In genomic region chr9:56927191-56928012, GRCm38 (mm10) we compare ENCODE assay signal across 7 mouse cellular contexts. TPM values are rescaled to one million over a fixed set of nuclear protein-coding genes. Genes with fewer than 3 reads are reported as not detected.
DNase-seq lines count a peak whose midpoint lies in the region; ATAC-seq and TF ChIP-seq lines count a peak whose summit lies in the region.

No protein-coding gene starts in this region.

- H3K9ac ChIP-seq in lung, postnatal 0 days (replicated peaks; ENCODE audit: low read depth): peak overlapping the region; percentile 81

- ATAC-seq in lung, postnatal 0 days: peak; percentile 37

- no peak for TF ChIP-seq POLR2A in cortical plate, adult 2 months (IDR thresholded peaks at IDR 0.05; ENCODE audit: extremely low read depth, insufficient read depth, low read length)

- H3K9me3 ChIP-seq in heart, embryonic 10.5 days: no peaks in the 10 kb centered on the region
- no peaks in the 10 kb centered on the region for H3K9me3 ChIP-seq in lung, postnatal 0 days (ENCODE audit: low read length)

- H3K4me1 ChIP-seq in cortical plate, adult 2 months (ENCODE audit: control insufficient read depth, insufficient read depth, low read length): no peaks in the 10 kb centered on the region
- peaks cover 57% of the 10 kb centered on the region for H3K4me1 ChIP-seq in heart, embryonic 10.5 days
- H3K4me1 ChIP-seq in lung, postnatal 0 days (ENCODE audit: insufficient read depth, low read depth, low read length): peaks cover 46% of the 10 kb centered on the region

- peak; percentile 43 for DNase-seq in ZHBTc4 (ENCODE audit: low read depth, low spot score)
- DNase-seq in heart, embryonic 10.5 days (ENCODE audit: low spot score): no peak
- DNase-seq in kidney, adult 9 months: peak; percentile 56
- peak; percentile 87 for DNase-seq in lung, postnatal 0 days (ENCODE audit: low spot score)
- peak; percentile 63 for DNase-seq in retina, embryonic 14.5 days (ENCODE audit: low spot score)
- no peak for DNase-seq in left cerebral cortex, postnatal 36 days (ENCODE audit: low spot score in 2 of 2)

- peak overlapping the region; percentile 35 for H3K4me3 ChIP-seq in cortical plate, adult 2 months (ENCODE audit: insufficient read depth, low read length)
- H3K4me3 ChIP-seq in heart, embryonic 10.5 days: peak overlapping the region; percentile 79
- peak overlapping the region; percentile 72 for H3K4me3 ChIP-seq in lung, postnatal 0 days (ENCODE audit: low read depth, low read length)

- no peak; the same call in 1 of the 2 replicates for TF ChIP-seq EP300 in lung, postnatal 0 days (IDR thresholded peaks at IDR 0.05)

- no peak for TF ChIP-seq CTCF in cortical plate, adult 2 months (IDR thresholded peaks at IDR 0.05; ENCODE audit: extremely low read depth, insufficient read depth, low read length)
- no peak for TF ChIP-seq CTCF in lung, postnatal 0 days (IDR thresholded peaks at IDR 0.05)

- 0% methylated on average over 35 of the region's 35 CpGs for whole genome bisulfite sequencing in heart, embryonic 10.5 days
- under 1% methylated on average over 35 of the region's 35 CpGs for WGBS in lung, postnatal 0 days

- intact Hi-C loops in left cerebral cortex, postnatal 36 days (cut with DNase I): loop anchor here (10.0 kb wide), 1 partner anchor 287 kb away; no protein-coding TSS in a partner anchor

- no peaks in the 10 kb centered on the region for H3K27me3 ChIP-seq in heart, embryonic 10.5 days (ENCODE audit: insufficient read depth, poor library complexity, severe bottlenecking)
- no peaks in the 10 kb centered on the region for H3K27me3 ChIP-seq in lung, postnatal 0 days (replicated peaks; ENCODE audit: insufficient read depth, low read length)

- H3K4me2 ChIP-seq in lung, postnatal 0 days (replicated peaks; ENCODE audit: low read depth, low read length): peak overlapping the region; percentile 67

- H3K36me3 ChIP-seq in heart, embryonic 10.5 days: peaks cover 12% of the 10 kb centered on the region
- no peaks in the 10 kb centered on the region for H3K36me3 ChIP-seq in lung, postnatal 0 days (ENCODE audit: insufficient read depth, low read length)

- peak overlapping the region; percentile 51 for H3K27ac ChIP-seq in cortical plate, adult 2 months (ENCODE audit: insufficient read depth, low read length)
- H3K27ac ChIP-seq in heart, embryonic 10.5 days: peak overlapping the region; percentile 94
- peak overlapping the region; percentile 94 for H3K27ac ChIP-seq in lung, postnatal 0 days (ENCODE audit: low read length)

RNA-seq across cellular contexts. Expression of gene Snx33, which starts 0.8 kb away (rescaled TPM):
- 6.4 and 7.4 TPM in 2 replicates for polyA plus RNA-seq in cortical plate, adult 2 months (2012; rRNA removed)
- polyA plus RNA-seq in heart, embryonic 10.5 days (2016; fragmentation: Nextera tagmentation; extraction: Ambion mirVana): 8.0 and 8.1 TPM in 2 replicates
- 8.7 and 8.9 TPM in 2 replicates for polyA plus RNA-seq in lung, postnatal 0 days (2015; fragmentation: Nextera tagmentation; extraction: Ambion mirVana)
- 1 to 10 TPM; 6.9 to 7.9 TPM for total RNA-seq in left cerebral cortex, postnatal 36 days (2021)

RNA-seq across cellular contexts. Expression of gene Imp3, which starts 9.9 kb away (rescaled TPM):
- polyA plus RNA-seq in cortical plate, adult 2 months (2012; rRNA removed): 84.9 and 86.0 TPM in 2 replicates
- polyA plus RNA-seq in heart, embryonic 10.5 days (2016; fragmentation: Nextera tagmentation; extraction: Ambion mirVana): 54.8 and 65.1 TPM in 2 replicates
- polyA plus RNA-seq in lung, postnatal 0 days (2015; fragmentation: Nextera tagmentation; extraction: Ambion mirVana): 84.7 and 87.7 TPM in 2 replicates
- total RNA-seq in left cerebral cortex, postnatal 36 days (2021): 10 to 100 TPM; 50.2 to 50.4 TPM

RNA-seq across cellular contexts. Expression of gene Snupn, which starts 23.3 kb away (rescaled TPM):
- polyA plus RNA-seq in cortical plate, adult 2 months (2012; rRNA removed): 15.7 and 16.0 TPM in 2 replicates
- polyA plus RNA-seq in heart, embryonic 10.5 days (2016; fragmentation: Nextera tagmentation; extraction: Ambion mirVana): 24.4 and 27.4 TPM in 2 replicates
- 12.2 and 12.7 TPM in 2 replicates for polyA plus RNA-seq in lung, postnatal 0 days (2015; fragmentation: Nextera tagmentation; extraction: Ambion mirVana)
- total RNA-seq in left cerebral cortex, postnatal 36 days (2021): 10 to 100 TPM; 13.9 to 16.0 TPM

Comparison
In these comparisons a context has a peak if more than half of its experiments do, and no peak if none do; other contexts are left out.
1. DNase-seq: peak in ZHBTc4 (single experiment), kidney, adult 9 months (single experiment), lung, postnatal 0 days (single experiment) and retina, embryonic 14.5 days (single experiment); none in heart, embryonic 10.5 days (single experiment) and left cerebral cortex, postnatal 36 days (0 of 2).
2. Peak in every context shown above with its lines, with median percentiles within 50 percentile points of each other: H3K27ac ChIP-seq and H3K4me3 ChIP-seq.